Mouse (Mus musculus): ENCODE measurements around the gene Nlrc3.
"Not testable (repeated sequence)": the region's sequence is repeated elsewhere in the genome, so short reads cannot be mapped to it uniquely, and the experiment has no call there.

Gene Nlrc3

GRCm38 (mm10) chr16:3976251-3976671, at the start of gene Nlrc3:
Gene Nlrc3 (minus strand): TSS chr16:3976632.
- DNase-seq (ENCODE audit: low read depth): no peak

- DNase-seq (ENCODE audit: low read depth): no peak
Measured at GRCm38 (mm10) chr16:4022719-4023118, 46.3 kb upstream of the Nlrc3 start.

GRCm38 (mm10) chr16:4021241-4021640, 44.8 kb upstream of the Nlrc3 start:
- DNase-seq (ENCODE audit: low read depth): no peak

- not testable (repeated sequence) for DNase-seq (ENCODE audit: low read depth)
Measured at GRCm38 (mm10) chr16:4017466-4017865, 41.0 kb upstream of the Nlrc3 start.

- DNase-seq (ENCODE audit: low read depth): not testable (repeated sequence)
Measured at GRCm38 (mm10) chr16:4016786-4017185, 40.4 kb upstream of the Nlrc3 start.

- DNase-seq (ENCODE audit: low read depth): no peak
Measured at GRCm38 (mm10) chr16:4014040-4014668, 37.7 kb upstream of the Nlrc3 start.

GRCm38 (mm10) chr16:4012882-4013570, 36.6 kb upstream of the Nlrc3 start:
- DNase-seq (ENCODE audit: low read depth): no peak

GRCm38 (mm10) chr16:4003489-4004398, 27.3 kb upstream of the Nlrc3 start, which contains the start of gene Slx4:
Gene Slx4 (minus strand): TSS chr16:4003770.
- DNase-seq (ENCODE audit: low read depth): peak; percentile 95

GRCm38 (mm10) chr16:3988410-3988809, 12.0 kb upstream of the Nlrc3 start:
- DNase-seq (ENCODE audit: low read depth): no peak

- no peak for DNase-seq (ENCODE audit: low read depth)
Measured at GRCm38 (mm10) chr16:3983146-3983700, 6.8 kb upstream of the Nlrc3 start.

GRCm38 (mm10) chr16:3982173-3982572, 5.7 kb upstream of the Nlrc3 start:
- no peak for DNase-seq (ENCODE audit: low read depth)

- no peak for DNase-seq (ENCODE audit: low read depth)
Measured at GRCm38 (mm10) chr16:3976712-3977111, 280 bp upstream of the Nlrc3 start.

- no peak for DNase-seq (ENCODE audit: low read depth)
Measured at GRCm38 (mm10) chr16:3975658-3976057, 774 bp downstream of the Nlrc3 start.

- not testable (repeated sequence) for DNase-seq (ENCODE audit: low read depth)
Measured at GRCm38 (mm10) chr16:3974456-3974855, 2.0 kb downstream of the Nlrc3 start.

- no peak for DNase-seq (ENCODE audit: low read depth)
Measured at GRCm38 (mm10) chr16:3965534-3965933, 10.9 kb downstream of the Nlrc3 start.

- DNase-seq (ENCODE audit: low read depth): no peak
Measured at GRCm38 (mm10) chr16:3964990-3965389, 11.4 kb downstream of the Nlrc3 start.

- DNase-seq (ENCODE audit: low read depth): peak; percentile 55
Measured at GRCm38 (mm10) chr16:3959261-3959660, 17.2 kb downstream of the Nlrc3 start.

- peak; percentile 74 for DNase-seq (ENCODE audit: low read depth)
Measured at GRCm38 (mm10) chr16:3956369-3956768, 20.1 kb downstream of the Nlrc3 start.

- no peak for DNase-seq (ENCODE audit: low read depth)
Measured at GRCm38 (mm10) chr16:3951141-3951540, 25.3 kb downstream of the Nlrc3 start.

- no peak for DNase-seq (ENCODE audit: low read depth)
Measured at GRCm38 (mm10) chr16:3934701-3935100, 41.7 kb downstream of the Nlrc3 start.

GRCm38 (mm10) chr16:3934091-3934490, 42.3 kb downstream of the Nlrc3 start:
- peak; percentile 39 for DNase-seq (ENCODE audit: low read depth)

GRCm38 (mm10) chr16:3933536-3933935, 42.9 kb downstream of the Nlrc3 start:
- no peak for DNase-seq (ENCODE audit: low read depth)

All from fibroblast of lung, adult 2 months (primary cell).